Mouse (Mus musculus): ENCODE measurements at regions not wholly inside any gene's neighbourhood (a gene's known extent, or its start where the extent isn't known, plus 50 kb on each side); places are given as distances from the start of the nearest gene placed in this dataset.
"Not testable (repeated sequence)": the region's sequence is repeated elsewhere in the genome, so short reads cannot be mapped to it uniquely, and the experiment has no call there.

DNA sequence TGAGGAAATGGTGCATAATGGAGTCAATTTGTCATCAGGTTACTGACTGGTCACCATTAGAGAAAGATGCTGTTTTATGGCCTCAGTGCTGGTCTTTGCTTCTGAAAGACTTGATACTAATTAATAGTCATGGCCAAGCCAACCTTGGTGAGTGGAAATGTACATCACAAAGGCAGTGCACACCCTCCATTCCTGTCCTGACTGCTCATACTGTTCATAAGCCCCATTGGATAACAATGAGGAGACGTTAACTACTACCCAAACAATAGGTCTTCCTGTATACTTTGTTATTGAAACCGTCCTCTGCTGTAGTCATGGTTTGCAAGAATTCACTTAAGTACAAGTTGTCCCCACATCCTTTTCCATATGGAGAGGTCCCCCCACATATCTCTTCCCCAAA, 605.8 kb upstream of the Slc35b3 start:
- DNase-seq (ENCODE audit: low spot score), result no peak

DNA sequence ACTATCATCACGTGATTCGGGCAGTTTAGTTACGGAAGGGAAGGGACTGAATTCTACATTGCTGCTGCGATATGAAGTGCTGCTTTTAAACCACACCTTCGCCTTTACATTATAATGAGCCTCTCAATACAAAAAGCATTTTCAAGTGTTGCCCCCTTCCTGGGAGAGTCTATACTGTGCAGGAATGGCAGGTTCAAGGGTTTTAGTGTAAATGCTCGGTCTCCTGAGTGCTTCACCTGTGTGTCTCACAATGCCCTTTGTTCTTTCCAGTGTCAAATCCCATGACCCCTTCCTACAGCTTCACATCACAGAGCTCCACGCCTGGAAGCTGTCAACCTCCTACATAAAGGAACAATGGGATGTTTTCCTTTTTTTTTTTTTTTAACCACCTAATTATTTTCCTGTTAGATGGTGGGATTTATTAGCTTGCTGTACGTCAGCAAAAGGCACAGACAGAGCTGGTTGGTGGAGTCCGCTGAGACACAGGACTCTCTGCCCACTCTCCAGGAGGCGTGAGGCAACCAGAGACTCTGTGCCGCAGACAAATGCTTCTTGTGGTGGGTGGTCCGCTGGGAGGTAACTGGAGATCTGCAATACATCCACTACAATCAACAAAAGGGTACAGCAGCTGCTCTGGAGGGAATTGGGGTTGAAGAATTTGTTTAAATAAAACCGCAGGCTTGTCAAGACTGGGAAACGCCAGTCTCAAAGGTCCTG, 577.2 kb upstream of the Slc35b3 start:
- no peak for DNase-seq (ENCODE audit: low spot score)

DNA sequence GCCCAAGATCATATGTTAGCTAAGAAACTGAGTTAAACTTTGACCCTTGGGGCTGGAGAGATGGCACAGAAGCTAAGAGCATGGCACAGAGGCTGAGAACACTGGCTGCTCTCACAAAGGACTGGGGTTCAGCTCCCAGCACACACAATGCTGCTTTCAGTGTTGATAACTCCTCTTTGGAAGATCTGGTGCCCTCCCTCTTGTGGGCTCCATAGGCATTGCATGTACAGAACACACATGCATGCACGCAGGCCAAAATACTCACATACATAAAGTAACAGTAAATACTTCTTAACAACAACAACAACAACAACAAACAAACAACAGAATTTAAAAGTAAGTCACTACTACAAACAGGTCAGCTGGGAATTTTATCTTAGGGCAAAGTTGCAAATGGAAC, 565.8 kb upstream of the Slc35b3 start:
- DNase-seq (ENCODE audit: low spot score), result no peak

DNA sequence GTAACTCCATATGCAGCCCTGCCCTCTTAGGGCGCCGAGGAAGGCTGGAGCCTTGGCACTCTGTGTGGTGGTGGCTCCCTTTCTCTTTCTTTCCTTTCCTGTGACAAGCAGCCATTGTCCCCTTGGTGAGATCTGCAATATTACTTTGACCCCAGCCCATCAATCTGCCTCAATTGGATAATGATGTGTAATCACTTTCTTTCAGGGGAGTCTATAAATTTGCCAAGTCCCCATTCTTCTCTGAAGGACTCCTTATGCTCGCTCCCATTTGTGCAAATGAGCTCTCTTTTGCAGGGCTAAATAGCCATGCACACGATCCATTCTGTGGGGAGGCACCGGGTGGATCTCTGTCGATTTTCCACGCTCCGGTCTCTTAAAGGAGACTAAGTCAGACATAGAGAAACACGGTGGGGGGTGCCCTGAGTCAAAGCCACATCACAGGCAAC, 563.2 kb upstream of the Slc35b3 start:
- no peak for DNase-seq (ENCODE audit: low spot score)

DNA sequence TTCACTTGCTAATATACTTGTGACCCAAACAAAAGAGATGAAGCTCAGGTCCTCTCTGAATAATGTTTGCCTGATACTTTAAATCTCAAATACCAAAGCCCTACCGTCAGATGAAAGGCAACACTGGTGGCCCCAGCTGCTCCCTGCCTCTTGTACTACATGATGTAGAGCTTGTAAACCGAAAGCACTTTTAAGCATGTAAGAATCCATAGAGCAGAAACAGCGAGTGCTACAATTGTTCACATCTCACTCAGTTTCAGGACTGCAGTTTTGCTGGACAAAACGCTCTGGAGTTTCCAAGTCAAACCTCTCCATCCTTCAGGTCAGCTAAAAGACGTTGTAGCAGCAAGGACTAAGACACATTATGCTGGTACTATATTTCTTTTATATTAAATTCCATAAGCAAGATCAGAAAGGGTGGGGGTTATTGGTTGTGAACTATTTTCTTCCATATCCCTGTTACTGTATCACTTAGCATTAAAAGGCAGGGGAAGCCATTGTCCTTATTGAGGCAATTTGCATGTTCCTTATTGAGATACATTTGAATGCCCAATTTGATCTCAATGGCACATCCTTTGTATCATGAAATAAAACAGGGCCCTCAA, 562.7 kb upstream of the Slc35b3 start:
- DNase-seq (ENCODE audit: low spot score), result no peak

DNA sequence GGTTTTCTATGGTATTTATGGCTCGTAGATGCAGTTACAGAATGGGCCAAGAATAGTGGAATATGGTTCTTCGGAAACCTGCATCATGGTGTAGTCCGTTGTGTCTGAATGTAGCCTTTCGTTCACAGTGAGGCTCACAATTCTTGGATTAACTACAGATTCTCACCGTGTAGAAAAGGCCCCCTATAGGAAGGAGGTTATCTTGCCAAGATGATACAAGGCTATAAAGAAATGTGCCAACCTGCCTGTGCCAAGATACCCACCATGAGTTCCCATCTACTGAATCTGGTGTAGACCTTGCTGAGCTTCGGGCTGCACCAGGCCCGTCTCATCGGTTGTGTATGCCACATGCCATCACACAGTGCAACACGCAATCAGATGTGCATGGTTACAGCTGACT, 560.2 kb upstream of the Slc35b3 start:
- DNase-seq (ENCODE audit: low spot score), result no peak

DNA sequence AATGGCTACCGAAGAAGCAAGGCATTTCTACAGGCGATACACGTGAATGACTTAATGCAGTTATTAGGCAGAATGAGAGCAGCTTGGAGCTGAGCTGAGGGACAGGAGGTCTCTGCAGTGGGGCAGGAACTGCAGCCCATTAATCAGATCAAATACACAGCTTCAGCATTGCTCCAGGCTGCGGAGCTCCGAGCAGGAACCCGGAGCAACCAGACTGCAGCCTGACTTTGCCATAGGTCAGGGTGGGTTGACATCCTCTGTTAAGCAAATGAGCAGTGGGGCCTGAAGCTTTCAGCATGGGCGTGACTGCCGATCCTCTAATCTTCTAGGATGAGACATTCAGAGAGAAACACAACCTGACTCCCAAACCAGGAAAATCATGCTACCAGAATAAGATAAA, 555.4 kb upstream of the Slc35b3 start:
- DNase-seq (ENCODE audit: low spot score), result no peak

DNA sequence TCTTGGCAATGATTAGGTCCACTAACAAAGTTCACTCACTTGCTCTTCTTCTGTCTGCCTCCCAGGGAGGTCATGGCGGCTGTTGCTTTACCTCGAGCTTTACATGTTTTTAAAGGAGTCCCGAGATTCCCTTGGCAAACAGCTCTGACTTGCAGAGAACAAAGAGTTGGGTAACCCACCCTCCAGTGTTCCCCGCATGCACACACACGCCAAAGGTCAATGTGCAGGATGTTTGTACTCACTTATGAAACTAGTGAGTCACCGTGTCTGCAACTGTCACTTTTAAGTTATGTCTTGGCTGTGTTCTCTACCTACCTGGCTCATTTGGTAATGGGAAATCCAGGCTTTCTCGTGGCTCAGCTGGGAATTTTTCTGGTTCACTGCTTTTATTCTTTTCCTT, 529.1 kb upstream of the Slc35b3 start:
- DNase-seq (ENCODE audit: low spot score), result no peak

DNA sequence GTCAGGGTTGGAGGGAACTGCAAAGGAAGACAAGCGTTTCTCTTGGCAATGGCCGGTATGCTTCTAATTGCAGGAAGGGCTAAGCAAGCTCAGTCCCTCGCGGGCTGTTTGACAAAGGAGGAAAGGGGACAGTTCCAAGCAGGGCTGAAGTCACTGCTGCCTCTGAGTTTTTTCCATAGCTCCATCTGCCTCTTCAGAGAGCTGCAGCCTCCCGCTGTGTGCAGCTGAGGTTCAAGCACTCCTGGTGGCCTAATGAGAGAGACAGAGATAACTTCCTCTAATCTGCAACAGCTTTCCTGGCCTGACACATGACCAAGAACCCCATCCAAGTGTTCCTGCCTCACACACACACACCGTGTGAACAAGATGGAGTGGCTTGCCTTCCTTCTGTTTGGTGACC, 511.9 kb upstream of the Slc35b3 start:
- DNase-seq (ENCODE audit: low spot score), result no peak

DNA sequence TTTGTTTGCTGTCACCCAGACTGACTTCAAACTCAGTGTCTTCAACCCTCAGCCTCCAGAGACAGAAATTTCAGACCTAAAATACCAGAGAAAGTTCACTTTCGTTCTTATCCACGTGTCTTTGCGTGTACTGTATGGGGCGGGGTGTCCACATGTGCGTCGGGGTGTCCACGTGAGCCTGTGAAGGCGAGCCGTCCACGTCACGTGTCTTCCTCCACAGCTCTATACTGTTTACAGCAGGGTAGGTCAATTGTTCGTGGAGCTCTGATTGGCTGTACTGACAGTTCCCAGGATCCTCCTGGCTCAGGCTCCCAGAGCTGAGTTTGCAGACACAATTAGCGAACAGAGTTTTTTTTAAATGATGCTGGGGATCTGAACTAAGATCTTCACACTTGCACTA, 481.1 kb upstream of the Slc35b3 start:
- DNase-seq (ENCODE audit: low spot score), result no peak

DNA sequence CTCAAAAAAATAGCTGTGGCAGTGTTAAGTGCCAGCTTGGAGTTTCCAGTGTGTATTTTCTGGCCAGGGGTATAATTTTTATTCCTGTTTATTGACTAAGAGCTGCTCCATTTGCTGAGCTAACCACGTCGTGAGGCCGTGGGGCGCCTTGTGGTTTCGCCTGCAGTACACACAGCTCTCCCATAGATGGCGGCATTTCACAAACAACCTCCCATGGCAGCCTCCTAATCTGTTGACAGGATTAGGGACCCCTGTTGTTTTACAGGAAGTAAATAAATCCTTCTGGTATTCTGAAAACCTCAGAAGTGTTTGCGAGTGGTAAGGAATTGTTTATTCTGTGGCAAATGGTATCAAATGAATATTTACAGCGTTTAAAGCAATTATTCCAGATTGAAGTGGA, 480.2 kb upstream of the Slc35b3 start:
- DNase-seq (ENCODE audit: low spot score), result no peak

DNA sequence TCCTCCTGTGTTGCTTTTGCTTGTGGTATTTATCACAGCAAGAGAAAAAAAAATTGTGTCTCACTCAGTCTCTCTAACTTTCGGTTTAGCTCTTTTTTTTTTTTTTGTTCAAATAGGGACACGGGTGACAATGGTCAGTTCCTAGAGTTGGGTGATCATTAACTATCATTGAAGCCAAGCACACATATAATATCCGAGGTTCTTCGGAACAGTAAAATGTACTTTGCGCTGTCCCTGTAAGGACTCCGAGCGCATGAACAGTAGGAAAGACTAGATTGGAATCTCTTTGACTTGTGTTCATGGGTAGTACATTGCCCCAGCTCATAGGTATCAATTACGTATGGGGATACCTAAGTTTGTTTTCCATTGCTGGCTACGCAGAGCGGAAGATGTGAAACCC, 479.7 kb upstream of the Slc35b3 start:
- DNase-seq (ENCODE audit: low spot score), result no peak

DNA sequence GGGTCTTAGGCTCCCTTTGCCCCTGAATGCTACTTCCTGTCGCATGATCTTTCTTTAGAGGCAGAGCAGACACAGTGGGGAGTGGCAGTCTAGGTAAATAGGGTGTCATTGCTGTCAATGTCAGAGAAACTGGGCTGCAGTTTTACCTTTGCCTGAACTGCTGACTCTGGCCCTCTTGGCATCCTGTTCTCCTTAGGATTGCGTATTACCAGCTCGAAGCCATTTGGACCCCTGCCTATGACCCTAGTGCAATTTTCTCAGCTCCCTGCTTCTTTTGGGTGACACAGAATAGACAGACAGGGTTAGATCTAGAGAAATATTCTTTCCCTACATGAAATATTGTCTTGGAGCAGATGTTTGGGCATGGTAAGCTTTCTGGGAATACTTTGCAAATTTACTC, 467.3 kb upstream of the Slc35b3 start:
- no peak for DNase-seq (ENCODE audit: low spot score)

DNA sequence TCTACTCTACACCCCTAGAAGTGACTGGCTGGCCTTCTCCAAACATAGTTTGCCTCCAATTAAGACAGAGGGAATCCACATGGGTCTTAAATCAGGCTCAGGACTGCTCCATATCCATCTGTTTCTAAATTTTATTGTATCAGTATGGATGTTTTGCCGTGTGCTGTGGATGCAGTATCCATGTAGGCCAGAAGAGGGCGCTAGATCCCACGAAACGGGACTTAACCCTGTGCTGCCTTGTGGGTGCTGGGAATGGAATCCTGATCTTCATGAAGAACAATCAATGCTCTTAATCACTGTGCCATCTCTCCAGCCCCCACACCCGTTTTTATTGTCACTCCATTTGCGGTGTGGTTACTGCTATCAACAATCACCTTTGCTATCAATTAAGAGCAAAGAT, 465.3 kb upstream of the Slc35b3 start:
- no peak for DNase-seq (ENCODE audit: low spot score)

DNA sequence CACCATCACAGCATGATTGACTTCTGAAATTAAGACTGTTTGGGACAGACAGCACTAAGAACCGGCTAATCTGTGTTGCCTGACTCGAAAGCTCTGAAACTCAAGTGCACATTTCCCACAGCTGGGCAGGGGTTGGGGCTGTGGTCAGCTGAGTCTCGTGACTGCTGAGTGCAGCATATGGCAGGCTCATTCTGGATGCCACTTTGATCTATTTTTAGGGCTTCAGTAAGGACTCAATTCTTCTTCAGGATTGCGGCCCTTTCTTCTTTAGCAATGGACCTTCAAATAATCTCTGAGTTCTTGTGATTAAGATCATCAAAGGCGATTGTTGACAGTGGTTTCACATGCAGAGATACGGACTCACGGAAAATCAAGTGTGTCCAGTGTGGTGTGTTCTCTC, 457.5 kb upstream of the Slc35b3 start:
- no peak for DNase-seq (ENCODE audit: low spot score)

DNA sequence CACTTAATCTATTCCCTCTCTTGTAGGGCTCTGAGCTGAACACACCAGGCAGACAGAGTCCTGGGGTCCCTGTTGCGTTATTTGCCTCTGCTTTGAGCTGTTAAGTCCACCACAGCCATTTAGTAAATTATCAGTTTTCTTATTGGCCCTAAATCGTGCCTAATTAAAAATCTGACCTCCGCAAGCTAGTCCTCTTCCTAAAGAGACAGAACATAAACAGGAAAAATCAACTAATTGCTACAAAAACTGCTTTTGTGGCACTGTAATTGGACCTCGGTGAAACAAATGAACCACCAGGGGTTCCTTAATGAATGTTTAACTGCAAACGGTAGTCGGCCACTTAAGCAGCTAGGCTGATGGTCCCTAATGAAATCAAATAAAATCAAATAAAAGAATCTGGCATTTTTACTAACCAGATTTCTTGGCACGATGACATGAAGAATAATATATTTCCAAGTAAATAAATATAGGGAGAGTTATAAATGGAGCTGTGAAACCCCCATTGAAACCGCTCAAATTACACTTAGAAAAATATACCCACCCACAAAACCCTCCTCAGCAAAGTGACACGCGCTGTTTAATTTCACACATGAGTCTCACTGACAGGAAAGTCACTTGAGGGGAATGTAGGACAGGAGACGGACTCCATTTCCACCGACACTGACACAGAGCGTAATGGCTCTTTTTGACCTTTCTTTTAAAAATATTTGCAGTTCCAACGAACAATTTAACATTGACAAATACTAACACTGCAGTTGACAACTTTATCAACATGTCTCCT, 451.0 kb upstream of the Slc35b3 start:
- DNase-seq (ENCODE audit: low spot score), result no peak

DNA sequence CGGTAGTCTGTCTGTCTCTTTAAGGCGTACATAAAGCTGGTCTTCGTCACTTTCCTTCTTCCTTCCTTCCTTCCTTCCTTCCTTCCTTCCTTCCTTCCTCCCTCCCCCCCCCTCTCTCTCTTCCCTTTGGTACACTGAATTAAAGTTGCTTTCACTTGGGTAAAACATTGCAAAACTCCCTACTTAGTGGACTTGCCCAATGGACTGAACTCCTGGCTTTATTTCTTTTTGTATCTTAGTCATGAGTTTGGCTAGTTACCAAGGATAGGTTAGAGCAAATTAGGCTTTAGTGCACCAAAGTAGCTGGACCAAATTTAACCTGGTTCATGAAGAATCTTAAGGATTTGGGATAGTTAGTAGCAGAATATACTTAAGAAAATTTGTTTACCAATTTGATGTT, 431.9 kb upstream of the Slc35b3 start:
- DNase-seq (ENCODE audit: low spot score), result no peak

DNA sequence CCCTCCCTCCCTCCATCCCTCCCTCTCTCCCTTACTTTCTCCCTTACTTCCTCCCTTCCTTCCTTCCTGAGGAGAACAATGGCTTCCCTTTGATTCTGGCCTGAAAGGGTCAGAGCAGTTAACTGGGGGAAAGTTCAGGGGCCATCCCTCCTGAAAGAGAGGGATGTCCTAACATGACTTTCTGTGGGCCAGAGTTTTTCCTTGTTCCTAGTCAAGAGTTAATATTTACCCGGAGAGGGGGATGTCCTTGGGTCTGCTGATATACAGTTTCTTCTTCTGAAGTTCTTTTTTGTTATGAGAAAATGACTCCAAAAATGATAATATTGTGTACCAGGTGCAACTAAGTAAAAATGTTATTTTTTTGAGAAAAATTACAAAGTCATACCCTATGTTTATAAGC, 431.5 kb upstream of the Slc35b3 start:
- DNase-seq (ENCODE audit: low spot score), result not testable (repeated sequence)

DNA sequence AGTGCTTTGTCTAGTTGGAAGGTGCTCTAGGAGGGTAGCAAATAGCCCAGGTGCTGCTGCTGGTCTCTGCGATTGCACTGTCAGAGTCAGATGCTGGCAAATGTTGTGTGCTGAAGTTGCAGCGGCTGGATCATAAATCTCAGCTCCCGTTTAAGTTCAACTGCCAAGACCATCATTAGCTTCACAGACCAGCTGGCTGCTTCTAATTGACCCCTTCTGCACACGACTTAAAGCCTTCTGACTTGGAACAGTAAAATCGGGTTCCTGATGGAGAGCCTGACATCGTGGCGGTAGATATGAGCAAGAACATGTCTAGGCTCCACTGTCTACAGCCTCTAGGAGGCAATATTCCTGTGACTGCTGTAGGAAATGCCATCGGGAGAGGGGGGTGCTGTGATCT, 416.0 kb upstream of the Slc35b3 start:
- no peak for DNase-seq (ENCODE audit: low spot score)

DNA sequence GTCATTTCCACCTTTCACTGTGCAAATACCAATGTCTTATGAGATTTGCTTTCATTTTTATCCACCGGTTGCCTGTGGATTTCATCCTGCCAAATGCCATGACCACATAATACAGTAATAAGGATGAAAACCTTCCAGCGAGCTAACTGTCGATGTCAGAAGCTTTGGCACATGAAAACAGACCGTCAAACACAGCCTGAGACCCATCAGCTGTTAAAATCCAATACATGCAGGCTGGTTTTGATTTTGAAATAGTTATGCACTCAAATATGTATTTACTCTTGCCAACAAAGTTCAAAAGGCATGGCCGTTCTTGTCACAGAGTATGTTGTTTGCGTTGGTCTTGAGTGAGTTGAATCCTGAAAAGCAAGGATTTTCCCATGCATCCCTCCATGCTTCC, 415.6 kb upstream of the Slc35b3 start:
- no peak for DNase-seq (ENCODE audit: low spot score)

DNA sequence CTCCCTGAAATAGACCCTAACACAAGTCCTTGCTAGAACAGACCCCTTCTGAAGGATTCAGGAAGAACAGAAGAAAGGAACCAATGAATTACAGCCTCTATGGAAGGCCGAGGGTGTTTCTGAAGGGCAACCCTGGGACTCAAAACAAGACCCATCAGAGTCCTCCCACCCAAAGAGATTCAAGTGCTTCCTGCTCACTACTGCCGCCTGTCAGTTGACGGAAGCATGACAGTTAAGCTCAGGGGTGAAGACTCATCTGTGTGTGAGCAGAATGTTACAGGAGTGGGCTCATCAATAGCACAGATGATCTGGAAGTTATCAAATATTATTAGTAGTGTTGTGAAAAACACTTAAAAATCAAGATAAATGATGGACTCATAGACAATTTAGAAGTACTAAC, 411.9 kb upstream of the Slc35b3 start:
- no peak for DNase-seq (ENCODE audit: low spot score)

DNA sequence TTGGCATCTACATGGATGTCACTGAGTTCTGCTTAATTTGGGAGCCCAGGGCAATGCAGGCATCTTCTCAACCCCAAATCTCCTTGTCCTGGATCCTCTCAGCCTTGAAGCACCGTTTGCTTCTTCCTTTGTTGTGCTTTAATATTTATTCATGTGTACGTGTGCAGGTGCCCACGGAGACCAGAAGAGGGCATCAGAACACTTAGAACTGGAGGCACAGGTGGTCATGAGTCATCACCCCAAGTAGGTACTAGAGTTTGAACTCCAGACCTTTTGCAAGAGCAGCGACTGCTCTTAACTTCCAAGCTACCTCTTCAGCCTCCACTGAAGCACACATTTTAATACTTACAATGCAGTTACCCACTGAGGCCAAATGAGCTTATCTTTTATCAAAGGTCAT, 403.0 kb upstream of the Slc35b3 start:
- DNase-seq (ENCODE audit: low spot score), result no peak

DNA sequence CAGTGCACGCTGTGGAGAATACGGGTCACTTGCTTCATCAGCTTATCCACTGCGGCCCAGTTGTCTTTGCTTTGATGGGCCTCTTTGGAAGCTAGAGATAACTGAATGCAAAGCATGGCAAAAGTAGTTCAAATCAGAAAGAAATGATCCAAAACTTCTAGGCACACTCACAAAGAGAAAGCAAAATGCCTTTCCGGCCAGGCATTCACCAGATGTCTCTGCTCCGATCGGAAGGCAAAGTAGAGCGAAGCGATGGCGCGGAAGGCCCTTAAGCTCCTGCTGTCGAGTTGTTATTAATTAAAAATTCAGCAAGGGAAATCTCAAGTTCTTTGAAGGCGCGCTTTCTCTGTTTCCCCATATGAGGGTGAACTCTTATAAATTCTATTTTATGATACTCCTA, 401.9 kb upstream of the Slc35b3 start:
- DNase-seq (ENCODE audit: low spot score), result no peak
